Mouse (Mus musculus) lung, embryonic 14.5 days (tissue): ENCODE measurements at regions not wholly inside any gene's neighbourhood (a gene's known extent, or its start where the extent isn't known, plus 50 kb on each side); places are given as distances from the start of the nearest gene placed in this dataset.

ENCODE experiments used
- ATAC-seq: fragments of 200-750 bp; cut with Nextera tagmentation; 2 replicates; pipeline ENCODE4 v1.8.0; 2017; ENCODE audit warnings: mild to moderate bottlenecking, moderate TSS enrichment, moderate library complexity; ENCODE audit not compliant: insufficient read depth
- DNase-seq: peaks from one replicate; pipeline ENCODE4 v3.0.0-alpha.2; 2015
- H3K27ac ChIP-seq: fragments of 300-500 bp; sonication (generic); 2 replicates; pipeline ENCODE4 v1.5.1; 2014; ENCODE audit warnings: low read depth, mild to moderate bottlenecking, moderate library complexity
- H3K27me3 ChIP-seq: fragments of 300-500 bp; sonication (generic); 2 replicates; pipeline ENCODE4 v1.6.1; 2014; ENCODE audit warnings: low read length, control low read depth; ENCODE audit not compliant: insufficient read depth
- H3K36me3 ChIP-seq: fragments of 300-500 bp; sonication (generic); 2 replicates; pipeline ENCODE4 v1.6.1; 2014; ENCODE audit warnings: control low read depth; ENCODE audit not compliant: insufficient read depth
- H3K4me1 ChIP-seq: fragments of 300-500 bp; sonication (generic); 2 replicates; pipeline ENCODE4 v1.6.1; 2014; ENCODE audit warnings: antibody characterized with exemption, control low read depth; ENCODE audit not compliant: insufficient read depth
- H3K4me2 ChIP-seq: fragments of 300-500 bp; sonication (generic); 2 replicates; pipeline ENCODE4 v1.6.1; 2014; ENCODE audit warnings: mild to moderate bottlenecking
- H3K4me3 ChIP-seq: fragments of 300-500 bp; sonication (generic); 2 replicates; pipeline ENCODE4 v1.5.1; 2014; ENCODE audit warnings: low read depth, low read length
- H3K9ac ChIP-seq: fragments of 300-500 bp; sonication (generic); 2 replicates; pipeline ENCODE4 v1.6.1; 2014
- H3K9me3 ChIP-seq: fragments of 300-500 bp; sonication (generic); 2 replicates; pipeline ENCODE4 v1.6.1; 2016; ENCODE audit warnings: low read depth, low read length, control low read depth
- CTCF ChIP-seq: IDR thresholded peaks from 2 replicates; pipeline ENCODE4 v1.5.1; 2016; ENCODE audit warnings: antibody characterized with exemption, low read depth
- WGBS: fragments of 180-500 bp; shearing (Covaris S2); extraction: QIAGEN DNeasy Blood & Tissue Kit; methylation state at CpG from one replicate; pipeline ENCODE4 v1.1.7; 2014; 5-methylcytosine and 5-hydroxymethylcytosine counted together

DNA sequence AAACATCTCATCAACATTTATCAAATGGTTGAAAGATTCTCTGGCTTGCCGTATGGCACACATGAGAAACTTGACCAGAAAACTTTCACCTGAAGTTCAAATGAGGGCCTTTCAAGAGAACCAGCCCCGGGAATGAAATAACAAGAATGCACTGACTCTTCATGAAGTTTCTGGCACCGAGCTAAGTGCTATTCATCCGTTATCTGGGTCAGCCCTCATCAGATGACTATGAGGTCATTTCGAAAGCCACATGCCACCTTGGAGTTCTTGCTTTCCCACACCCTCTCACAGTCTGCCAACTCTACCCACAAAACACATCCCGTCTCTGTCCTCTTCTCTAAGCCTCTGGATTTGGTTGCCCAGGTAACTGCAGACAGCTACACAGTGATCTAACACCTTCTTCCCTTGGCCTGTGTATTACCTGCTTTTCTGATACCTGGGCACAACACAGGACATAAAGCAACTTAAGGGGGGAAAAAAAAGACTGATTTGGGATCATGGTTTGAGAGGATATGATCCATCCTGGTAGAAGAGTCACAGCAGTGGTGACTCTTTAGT is 177.4 kb upstream of the Rad23b start:
- ATAC-seq, result no peak

DNA sequence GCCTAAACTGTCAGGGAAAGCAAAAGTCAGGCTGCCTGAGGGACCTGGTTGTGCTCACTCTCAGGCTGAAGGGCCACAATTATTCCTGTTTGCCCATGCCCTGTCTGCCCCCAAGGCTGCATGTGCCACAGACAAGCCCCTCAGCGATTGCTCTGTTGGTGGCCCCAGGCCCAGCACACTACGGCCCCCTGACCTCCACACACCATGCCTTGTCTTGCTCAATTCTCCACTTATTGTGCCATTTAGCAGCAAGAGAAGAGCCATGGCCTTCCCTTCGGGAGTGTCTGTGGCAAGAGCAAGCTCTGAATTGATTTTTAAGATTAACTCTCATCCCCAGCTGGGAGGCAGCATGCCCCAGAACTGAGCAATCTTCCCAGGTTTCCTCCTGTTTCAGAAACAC is 173.8 kb upstream of the Rad23b start:
- no peak overlapping the region for H3K4me3 ChIP-seq
- H3K9ac ChIP-seq, result no peak overlapping the region
- WGBS, result 48% methylated on average over 3 of the region's 3 CpGs
- DNase-seq (no peak), ATAC-seq (no peak)
- H3K9me3 ChIP-seq, result no peaks in the 10 kb centered on the region
- no peak overlapping the region for H3K27ac ChIP-seq
- no peak for TF ChIP-seq CTCF
- H3K4me1 ChIP-seq, result no peaks in the 10 kb centered on the region
- no peaks in the 10 kb centered on the region for H3K27me3 ChIP-seq
- no peak overlapping the region for H3K4me2 ChIP-seq
- no peaks in the 10 kb centered on the region for H3K36me3 ChIP-seq

More for the DNA sequence above, 177.4 kb upstream of the Rad23b start:
- TF ChIP-seq CTCF, result no peak
- H3K4me2 ChIP-seq, result no peak overlapping the region
- no peak overlapping the region for H3K4me3 ChIP-seq
- WGBS, result 56% methylated on average over 6 of the region's 6 CpGs
- no peaks in the 10 kb centered on the region for H3K27me3 ChIP-seq
- H3K36me3 ChIP-seq, result no peaks in the 10 kb centered on the region
- no peaks in the 10 kb centered on the region for H3K4me1 ChIP-seq
- no peak overlapping the region for H3K27ac ChIP-seq
- DNase-seq, result no peak
- H3K9ac ChIP-seq, result no peak overlapping the region
- H3K9me3 ChIP-seq, result no peaks in the 10 kb centered on the region

DNA sequence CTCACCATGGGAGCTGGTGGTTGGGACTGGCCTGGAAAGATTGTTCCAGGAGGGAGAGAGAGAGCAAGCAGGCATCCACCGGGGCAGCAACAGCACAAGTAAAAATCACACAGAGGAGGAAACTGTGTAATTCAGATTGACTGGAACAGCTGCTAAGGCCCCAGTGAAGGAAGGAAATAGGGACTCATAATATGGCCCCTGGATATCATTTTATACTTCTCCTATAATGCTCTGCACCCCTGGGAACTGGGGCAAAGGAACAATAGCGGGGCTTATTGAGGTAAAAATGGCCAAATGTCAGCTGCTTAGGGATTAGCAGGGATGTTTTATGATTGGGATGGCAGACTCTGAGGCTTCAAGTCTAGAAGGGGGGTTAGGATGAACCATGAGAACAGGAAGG is 170.4 kb upstream of the Rad23b start:
- DNase-seq (no peak), ATAC-seq (no peak)
- Histone ChIP-seq H3K27me3 (no peaks in the 10 kb centered on the region), H3K36me3 (no peaks in the 10 kb centered on the region), H3K27ac (no peak overlapping the region), H3K9me3 (no peaks in the 10 kb centered on the region), H3K4me1 (no peaks in the 10 kb centered on the region), H3K9ac (no peak overlapping the region), H3K4me2 (no peak overlapping the region), H3K4me3 (no peak overlapping the region)
- no peak for TF ChIP-seq CTCF
- 78% methylated on average over 2 of the region's 2 CpGs for WGBS

DNA sequence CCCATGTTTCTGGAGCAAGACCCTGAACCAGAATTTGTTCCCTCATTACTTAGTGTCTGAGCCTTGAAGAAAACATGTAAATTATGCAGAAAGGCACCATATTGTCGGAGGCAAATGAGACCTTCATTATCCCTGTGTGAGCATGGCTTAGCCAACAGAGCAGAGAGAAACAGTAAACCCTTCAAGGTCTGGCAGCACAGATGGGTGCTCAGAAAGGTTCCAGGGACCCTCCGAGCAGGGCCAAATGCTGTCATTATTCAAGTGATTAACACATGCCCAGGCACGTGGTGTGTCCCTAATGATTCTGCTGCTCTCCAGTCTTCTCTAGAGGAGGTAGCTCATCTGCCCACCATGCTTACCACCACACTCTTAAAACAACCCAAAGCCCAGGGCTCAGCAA is 166.3 kb upstream of the Rad23b start:
- Histone ChIP-seq H3K9ac (no peak overlapping the region), H3K4me3 (no peak overlapping the region), H3K4me2 (no peak overlapping the region), H3K27me3 (no peaks in the 10 kb centered on the region), H3K36me3 (no peaks in the 10 kb centered on the region), H3K27ac (no peak overlapping the region), H3K9me3 (no peaks in the 10 kb centered on the region), H3K4me1 (no peaks in the 10 kb centered on the region)
- no peak for TF ChIP-seq CTCF
- no peak for DNase-seq
- no peak for ATAC-seq
- 73% methylated on average over 3 of the region's 3 CpGs for WGBS

DNA sequence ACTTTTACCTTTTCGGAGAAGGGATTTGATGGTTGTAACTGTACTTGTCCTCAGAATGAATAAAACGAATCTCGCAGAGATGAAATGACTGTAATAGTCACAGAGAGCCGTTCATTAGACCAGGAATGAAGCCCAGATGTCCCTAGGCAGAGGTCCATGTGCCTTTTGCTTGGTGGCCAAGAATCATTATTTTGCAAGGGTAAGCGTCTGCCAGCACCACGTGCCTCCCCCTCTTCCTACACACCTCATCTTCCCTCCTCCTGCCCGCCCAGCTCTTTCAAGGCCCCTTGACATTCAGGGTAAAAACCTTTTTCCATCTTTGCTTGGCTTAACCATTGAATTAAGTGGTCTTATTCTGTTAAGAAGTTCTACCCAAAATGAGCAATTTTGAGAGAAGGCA is 161.1 kb upstream of the Rad23b start:
- H3K9ac ChIP-seq, result no peak overlapping the region
- no peak overlapping the region for H3K4me2 ChIP-seq
- ATAC-seq (no peak), DNase-seq (no peak)
- no peaks in the 10 kb centered on the region for H3K36me3 ChIP-seq
- H3K4me1 ChIP-seq, result peaks cover 3% of the 10 kb centered on the region; the same call in 1 of the 2 replicates
- WGBS, result 69% methylated on average over 7 of the region's 7 CpGs
- TF ChIP-seq CTCF, result no peak
- no peak overlapping the region for H3K27ac ChIP-seq
- H3K9me3 ChIP-seq, result no peaks in the 10 kb centered on the region
- H3K27me3 ChIP-seq, result no peaks in the 10 kb centered on the region
- no peak overlapping the region for H3K4me3 ChIP-seq

DNA sequence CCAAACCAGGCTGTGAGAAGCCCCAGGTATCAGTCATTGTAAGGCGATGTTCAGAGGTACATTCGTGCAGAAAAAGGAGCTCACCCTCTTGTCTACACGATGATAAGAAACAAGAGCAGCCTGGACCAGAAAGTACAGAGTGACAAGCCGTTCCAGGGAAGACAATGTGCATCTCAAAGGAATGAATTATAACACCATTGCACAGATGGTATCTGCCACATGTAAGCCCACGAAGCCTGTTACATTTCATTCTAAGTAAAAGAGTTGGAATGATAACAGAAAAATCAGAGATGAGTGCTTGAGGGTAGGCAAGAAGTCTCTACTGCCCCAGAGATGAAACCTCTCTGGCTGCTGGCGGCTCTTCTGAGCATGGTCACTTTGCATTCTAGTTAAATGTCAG is 159.3 kb upstream of the Rad23b start:
- Histone ChIP-seq H3K9me3 (no peaks in the 10 kb centered on the region), H3K27me3 (no peaks in the 10 kb centered on the region), H3K9ac (no peak overlapping the region), H3K4me3 (no peak overlapping the region), H3K27ac (no peak overlapping the region), H3K4me1 (peaks cover 3% of the 10 kb centered on the region; the same call in 1 of the 2 replicates), H3K4me2 (no peak overlapping the region), H3K36me3 (no peaks in the 10 kb centered on the region)
- 73% methylated on average over 6 of the region's 6 CpGs for WGBS
- no peak for ATAC-seq
- no peak for DNase-seq
- TF ChIP-seq CTCF, result no peak

DNA sequence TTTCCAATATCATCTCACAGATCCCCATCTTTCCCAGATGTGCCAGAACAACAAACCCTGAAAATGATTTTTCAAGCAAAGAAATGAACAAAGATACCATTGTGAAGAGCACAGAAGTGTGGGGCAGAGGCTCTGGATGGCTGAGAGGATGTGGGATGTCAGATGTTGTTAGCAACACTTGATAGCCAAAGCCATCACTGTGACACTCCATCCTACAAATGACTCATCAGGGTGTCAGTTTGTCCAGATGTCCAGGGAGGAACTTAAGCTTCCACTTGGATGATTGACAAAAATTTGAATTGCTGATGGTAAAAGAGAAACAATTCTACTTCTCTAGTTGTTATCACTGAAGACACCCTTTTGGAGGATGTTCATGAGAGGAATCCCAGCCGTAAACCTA is 155.8 kb upstream of the Rad23b start:
- 55% methylated on average over 1 of the region's 1 CpGs for WGBS
- TF ChIP-seq CTCF, result no peak
- Histone ChIP-seq H3K27me3 (no peaks in the 10 kb centered on the region), H3K4me1 (peaks cover 2% of the 10 kb centered on the region; the same call in 1 of the 2 replicates), H3K4me3 (no peak overlapping the region), H3K36me3 (no peaks in the 10 kb centered on the region), H3K27ac (no peak overlapping the region), H3K9me3 (no peaks in the 10 kb centered on the region), H3K4me2 (no peak overlapping the region), H3K9ac (no peak overlapping the region)
- no peak for DNase-seq
- ATAC-seq, result no peak

DNA sequence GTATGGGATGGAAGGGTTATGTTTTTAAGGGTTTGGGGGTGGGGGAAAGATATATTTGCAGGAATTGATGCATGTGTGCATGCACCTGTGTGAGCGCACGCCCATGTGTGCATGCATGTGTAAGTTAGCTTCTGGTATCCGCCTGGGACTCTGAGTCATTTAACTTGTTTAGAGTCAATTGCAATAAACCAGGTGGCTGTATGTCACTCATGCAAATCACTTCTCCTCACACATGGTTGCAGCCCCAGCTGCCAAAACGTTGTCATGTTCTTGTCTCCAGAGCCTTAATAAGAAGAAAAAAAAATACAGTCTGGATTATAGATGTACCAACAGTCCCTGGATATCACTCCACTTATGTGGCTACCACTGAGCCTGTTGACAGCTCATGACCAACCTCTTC is 155.3 kb upstream of the Rad23b start:
- DNase-seq, result no peak
- Histone ChIP-seq H3K4me1 (no peaks in the 10 kb centered on the region), H3K27me3 (no peaks in the 10 kb centered on the region), H3K4me3 (no peak overlapping the region), H3K27ac (no peak overlapping the region), H3K36me3 (no peaks in the 10 kb centered on the region), H3K9me3 (no peaks in the 10 kb centered on the region), H3K4me2 (no peak overlapping the region), H3K9ac (no peak overlapping the region)
- no peak for TF ChIP-seq CTCF
- no peak for ATAC-seq
- 82% methylated on average over 4 of the region's 4 CpGs for WGBS
